Mouse (Mus musculus) heart, postnatal 0 days (tissue): ENCODE data around the gene Inppl1.

Source experiments
- CTCF ChIP-seq: IDR thresholded peaks from 2 replicates; pipeline ENCODE4 v1.5.1; 2016; ENCODE audit warnings: antibody characterized with exemption, control low read depth, low read depth
- EP300 ChIP-seq: IDR thresholded peaks from 2 replicates; pipeline ENCODE4 v1.6.1; 2016; ENCODE audit warnings: antibody characterized with exemption, low read depth

DNA sequence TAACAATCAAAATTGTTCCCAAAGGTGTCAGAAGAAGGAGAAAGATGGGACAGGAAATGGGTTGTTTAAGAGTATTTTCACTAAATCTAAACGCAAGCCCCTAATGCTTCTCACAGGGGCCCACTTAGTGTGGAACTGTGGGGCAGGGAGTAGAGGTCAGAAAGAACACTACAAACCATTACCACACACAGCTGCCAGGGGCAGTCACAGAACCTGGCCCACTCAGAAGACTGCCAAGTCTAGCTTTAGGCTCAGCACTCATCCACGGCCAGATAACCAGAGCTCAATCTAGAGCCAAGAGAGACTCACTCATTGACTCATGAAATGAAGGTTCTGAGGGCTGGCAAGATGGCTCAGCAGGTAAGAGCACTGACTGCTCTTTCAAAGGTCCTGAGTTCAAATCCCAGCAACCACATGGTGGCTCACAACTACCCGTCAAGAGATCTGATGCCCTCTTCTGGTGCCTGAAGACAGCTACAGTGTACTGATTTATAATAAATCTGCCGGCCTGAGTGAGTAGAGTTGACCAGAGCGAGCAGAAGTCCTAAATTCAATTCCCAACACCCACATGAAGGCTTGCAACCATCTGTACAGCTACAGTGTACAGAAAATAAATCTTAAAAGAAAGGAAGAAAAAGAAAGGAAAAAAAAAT is 2.4 kb downstream of the Inppl1 start:
- no peak; the same call in 1 of the 2 replicates for TF ChIP-seq CTCF
- TF ChIP-seq EP300: no peak
